Mouse (Mus musculus): ENCODE data around the gene Pde4c. TPM values are rescaled to one million over a fixed set of nuclear protein-coding genes. Genes with fewer than 3 reads are reported as not detected.

Gene Pde4c
- polyA plus RNA-seq, 1 experiment from 2014 or later, result 0.09 TPM

DNA sequence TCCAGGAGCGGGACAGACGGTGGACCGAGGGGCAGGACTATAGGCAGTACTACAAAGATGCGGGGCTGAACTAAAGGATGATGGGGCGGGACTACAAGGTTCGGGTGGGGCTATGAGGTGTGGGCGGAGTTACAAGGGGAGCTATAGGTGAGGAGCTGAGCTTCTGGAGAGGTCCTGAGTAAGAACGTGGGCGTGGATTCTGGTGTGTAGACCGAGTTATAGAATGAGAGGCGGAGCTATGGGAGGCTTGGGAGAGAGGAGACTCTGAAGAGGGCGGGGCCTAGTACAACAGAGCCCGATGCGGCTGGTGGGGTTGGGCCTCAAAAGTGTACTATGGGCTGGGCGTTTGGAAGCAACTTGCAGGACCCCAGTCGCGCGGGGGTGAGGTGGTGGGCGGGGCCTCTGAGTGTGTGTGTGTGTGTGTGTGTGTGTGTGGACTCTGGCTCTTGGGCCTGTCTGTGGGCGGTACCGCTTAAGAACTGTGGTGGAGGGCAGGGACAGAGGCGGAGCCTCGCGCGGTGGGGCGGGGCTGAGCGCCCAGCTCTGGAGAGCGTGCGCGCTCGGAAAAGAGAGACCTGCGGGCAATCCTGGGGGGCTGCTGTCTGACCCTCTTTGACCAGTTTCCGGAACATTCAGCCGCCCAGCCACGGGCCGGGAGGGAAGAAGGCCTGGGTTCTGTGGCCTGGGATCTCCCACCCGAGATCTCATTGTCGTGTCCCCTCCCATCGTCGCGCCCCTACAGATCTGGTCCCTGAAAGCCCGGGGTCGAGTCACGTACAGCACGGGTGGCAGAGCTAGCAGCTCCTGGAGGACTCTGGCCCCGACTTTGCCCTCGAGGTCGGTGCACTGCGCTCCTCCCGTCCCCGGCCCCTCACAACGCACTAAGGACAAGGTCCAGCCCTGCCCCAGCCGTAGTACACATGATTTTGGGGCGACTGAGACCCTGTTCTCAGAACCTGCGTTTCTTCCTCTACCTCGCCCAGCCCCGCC, 73.9 kb downstream of the Pde4c start:
- Histone ChIP-seq H3K9me3 (ENCODE audit: control insufficient read depth, low read length) (no peaks in the 10 kb centered on the region), H3K9ac (ENCODE audit: low read depth, low read length) (peak overlapping the region; percentile 43), H3K27ac (ENCODE audit: low read depth, low read length) (peak overlapping the region; percentile 1; the same call in 1 of the 2 replicates), H3K36me3 (ENCODE audit: control insufficient read depth, insufficient read depth, low read length) (no peaks in the 10 kb centered on the region), H3K4me1 (replicated peaks; ENCODE audit: control insufficient read depth, insufficient read depth, low read length) (peaks cover 16% of the 10 kb centered on the region), H3K4me2 (replicated peaks; ENCODE audit: low read depth, low read length) (peak overlapping the region; percentile 57), H3K27me3 (ENCODE audit: control insufficient read depth, insufficient read depth, low read length) (peaks cover 28% of the 10 kb centered on the region), H3K4me3 (ENCODE audit: low read depth, low read length) (peak overlapping the region; percentile 40)
- DNase-seq (ENCODE audit: low spot score) (peak; percentile 88), ATAC-seq (ENCODE audit: low FRiP score) (peak; percentile 83)
- under 1% methylated on average over 50 of the region's 57 CpGs for WGBS

DNA sequence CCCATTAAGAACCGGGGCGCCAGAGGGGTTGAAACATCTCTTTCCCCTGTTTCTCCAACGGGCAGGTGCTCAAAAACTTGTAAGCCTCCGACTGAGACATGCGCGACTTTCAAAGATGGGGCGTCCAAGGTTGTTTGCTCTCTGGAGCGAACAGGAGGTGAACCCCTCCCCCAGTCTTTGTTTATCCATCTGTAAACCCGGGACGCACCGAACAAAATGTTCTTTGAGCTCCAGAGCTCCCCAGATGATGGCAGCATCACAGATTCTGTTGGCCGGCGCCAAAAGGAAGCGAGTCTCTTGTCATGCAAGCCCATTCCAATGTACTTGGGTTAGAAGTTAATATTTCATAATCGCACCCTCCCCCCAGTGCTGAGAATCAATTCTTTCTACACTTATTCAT, 74.8 kb downstream of the Pde4c start:
- no peak for ATAC-seq (ENCODE audit: low FRiP score)
- H3K27me3 ChIP-seq (ENCODE audit: control insufficient read depth, insufficient read depth, low read length), result peaks cover 33% of the 10 kb centered on the region
- H3K9ac ChIP-seq (ENCODE audit: low read depth, low read length), result no peak overlapping the region

DNA sequence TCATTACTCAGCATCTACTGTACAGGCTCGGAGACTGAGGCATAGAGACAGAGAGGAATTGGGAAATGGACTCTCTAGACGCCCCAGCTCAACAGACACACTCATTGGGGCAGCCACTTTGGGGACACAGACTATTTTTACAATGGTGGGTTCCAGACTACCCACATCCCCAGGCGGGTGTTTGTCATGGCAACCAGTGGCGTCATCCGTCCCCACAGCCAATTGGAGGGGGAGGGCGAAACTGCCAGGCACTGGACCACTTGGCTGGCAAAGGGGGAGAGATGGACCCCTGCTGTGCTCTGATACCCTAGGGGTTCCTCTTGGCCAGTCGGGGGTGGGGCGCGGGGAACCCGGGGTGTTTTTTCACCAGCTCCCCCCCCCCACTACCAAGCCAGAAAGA, 77.1 kb downstream of the Pde4c start:
- H3K4me2 ChIP-seq (replicated peaks; ENCODE audit: low read depth, low read length), result no peak overlapping the region
- ATAC-seq (ENCODE audit: low FRiP score), result no peak
- H3K4me1 ChIP-seq (replicated peaks; ENCODE audit: control insufficient read depth, insufficient read depth, low read length), result peaks cover 9% of the 10 kb centered on the region
- WGBS, result 38% methylated on average over 10 of the region's 10 CpGs
- no peak overlapping the region for H3K27ac ChIP-seq (ENCODE audit: low read depth, low read length)
- peaks cover 50% of the 10 kb centered on the region for H3K27me3 ChIP-seq (ENCODE audit: control insufficient read depth, insufficient read depth, low read length)
- H3K9ac ChIP-seq (ENCODE audit: low read depth, low read length), result no peak overlapping the region
- no peaks in the 10 kb centered on the region for H3K36me3 ChIP-seq (ENCODE audit: control insufficient read depth, insufficient read depth, low read length)
- H3K9me3 ChIP-seq (ENCODE audit: control insufficient read depth, low read length), result no peaks in the 10 kb centered on the region
- no peak overlapping the region for H3K4me3 ChIP-seq (ENCODE audit: low read depth, low read length)
- DNase-seq (ENCODE audit: low spot score), result no peak

More for the DNA sequence above, 74.8 kb downstream of the Pde4c start:
- H3K4me1 ChIP-seq (replicated peaks; ENCODE audit: control insufficient read depth, insufficient read depth, low read length), result peaks cover 8% of the 10 kb centered on the region
- WGBS, result 18% methylated on average over 15 of the region's 15 CpGs
- no peaks in the 10 kb centered on the region for H3K9me3 ChIP-seq (ENCODE audit: control insufficient read depth, low read length)
- H3K4me3 ChIP-seq (ENCODE audit: low read depth, low read length), result no peak overlapping the region; the same call in 1 of the 2 replicates
- no peak overlapping the region for H3K27ac ChIP-seq (ENCODE audit: low read depth, low read length)
- H3K4me2 ChIP-seq (replicated peaks; ENCODE audit: low read depth, low read length), result peak overlapping the region; percentile 57; the same call in 1 of the 2 replicates
- DNase-seq (ENCODE audit: low spot score), result peak; percentile 27
- H3K36me3 ChIP-seq (ENCODE audit: control insufficient read depth, insufficient read depth, low read length), result no peaks in the 10 kb centered on the region

Other genes with a start within 250 kb of the Pde4c start
- gene Klhl26, start 246.8 kb upstream of the Pde4c start, polyA plus RNA-seq (2014; fragmentation: Nextera tagmentation; extraction: Ambion mirVana), result 11.1 and 12.8 TPM in 2 replicates
- 15.6 and 19.6 TPM in 2 replicates for gene Tmem59l, start 236.4 kb upstream of the Pde4c start, polyA plus RNA-seq (2014; fragmentation: Nextera tagmentation; extraction: Ambion mirVana)
- 2.4 and 6.6 TPM in 2 replicates for gene Crlf1, start 230.6 kb upstream of the Pde4c start, polyA plus RNA-seq (2014; fragmentation: Nextera tagmentation; extraction: Ambion mirVana)
- gene Rex1bd, start 217.0 kb upstream of the Pde4c start, polyA plus RNA-seq (2014; fragmentation: Nextera tagmentation; extraction: Ambion mirVana), result 129 and 136 TPM in 2 replicates
- gene Uba52, start 212.9 kb upstream of the Pde4c start, polyA plus RNA-seq (2014; fragmentation: Nextera tagmentation; extraction: Ambion mirVana), result 814 and 839 TPM in 2 replicates
- gene Fkbp8, start 196.0 kb upstream of the Pde4c start, polyA plus RNA-seq (2014; fragmentation: Nextera tagmentation; extraction: Ambion mirVana), result 226 and 243 TPM in 2 replicates
- gene Kxd1, start 195.8 kb upstream of the Pde4c start, polyA plus RNA-seq (2014; fragmentation: Nextera tagmentation; extraction: Ambion mirVana), result 48.3 and 52.6 TPM in 2 replicates
- gene Ell, start 184.3 kb upstream of the Pde4c start, polyA plus RNA-seq (2014; fragmentation: Nextera tagmentation; extraction: Ambion mirVana), result 15.4 and 16.5 TPM in 2 replicates
- gene Isyna1, start 129.3 kb upstream of the Pde4c start, polyA plus RNA-seq (2014; fragmentation: Nextera tagmentation; extraction: Ambion mirVana), result 57.9 and 65.1 TPM in 2 replicates
- 126 and 129 TPM in 2 replicates for gene Ssbp4, start 114.8 kb upstream of the Pde4c start, polyA plus RNA-seq (2014; fragmentation: Nextera tagmentation; extraction: Ambion mirVana)
- gene Lrrc25, start 107.6 kb upstream of the Pde4c start, polyA plus RNA-seq (2014; fragmentation: Nextera tagmentation; extraction: Ambion mirVana), result 0.85 and 0.97 TPM in 2 replicates
- gene Gdf15, start 91.3 kb upstream of the Pde4c start, polyA plus RNA-seq (2014; fragmentation: Nextera tagmentation; extraction: Ambion mirVana), result not detected in 2 replicates
- gene Pgpep1, start 63.3 kb upstream of the Pde4c start, polyA plus RNA-seq (2014; fragmentation: Nextera tagmentation; extraction: Ambion mirVana), result 170 TPM in 2 replicates
- gene Lsm4, start 50.5 kb upstream of the Pde4c start, polyA plus RNA-seq (2014; fragmentation: Nextera tagmentation; extraction: Ambion mirVana), result 282 and 299 TPM in 2 replicates
- 126 and 137 TPM in 2 replicates for gene Jund, start 24.8 kb upstream of the Pde4c start, polyA plus RNA-seq (2014; fragmentation: Nextera tagmentation; extraction: Ambion mirVana)
- gene Iqcn, start 20.3 kb upstream of the Pde4c start, polyA plus RNA-seq (2014; fragmentation: Nextera tagmentation; extraction: Ambion mirVana), result 0.03 and 0.14 TPM in 2 replicates
- not detected in 2 replicates for gene Gm3336, start 5.2 kb upstream of the Pde4c start, polyA plus RNA-seq (2014; fragmentation: Nextera tagmentation; extraction: Ambion mirVana)
- 91.5 and 94.3 TPM in 2 replicates for gene Rab3a, start 31.0 kb downstream of the Pde4c start, polyA plus RNA-seq (2014; fragmentation: Nextera tagmentation; extraction: Ambion mirVana)
- 38.7 and 40.6 TPM in 2 replicates for gene Mpv17l2, start 37.2 kb downstream of the Pde4c start, polyA plus RNA-seq (2014; fragmentation: Nextera tagmentation; extraction: Ambion mirVana)
- 31.5 and 36.5 TPM in 2 replicates for gene Pik3r2, start 53.0 kb downstream of the Pde4c start, polyA plus RNA-seq (2014; fragmentation: Nextera tagmentation; extraction: Ambion mirVana)
- 11.2 and 12.3 TPM in 2 replicates for gene Mast3, start 81.3 kb downstream of the Pde4c start, polyA plus RNA-seq (2014; fragmentation: Nextera tagmentation; extraction: Ambion mirVana)
- gene Il12rb1, start 84.7 kb downstream of the Pde4c start, polyA plus RNA-seq (2014; fragmentation: Nextera tagmentation; extraction: Ambion mirVana), result 0.08 TPM in 1 of 2 replicates, not detected in the other
- 9.9 and 10.3 TPM in 2 replicates for gene Arrdc2, start 116.0 kb downstream of the Pde4c start, polyA plus RNA-seq (2014; fragmentation: Nextera tagmentation; extraction: Ambion mirVana)
- gene Kcnn1, start 139.5 kb downstream of the Pde4c start, polyA plus RNA-seq (2014; fragmentation: Nextera tagmentation; extraction: Ambion mirVana), result 10.7 and 12.2 TPM in 2 replicates
- gene Ccdc124, start 150.2 kb downstream of the Pde4c start, polyA plus RNA-seq (2014; fragmentation: Nextera tagmentation; extraction: Ambion mirVana), result 162 and 173 TPM in 2 replicates
- gene Slc5a5, start 169.0 kb downstream of the Pde4c start, polyA plus RNA-seq (2014; fragmentation: Nextera tagmentation; extraction: Ambion mirVana), result 0.47 and 0.71 TPM in 2 replicates
- gene Rpl18a, start 173.7 kb downstream of the Pde4c start, polyA plus RNA-seq (2014; fragmentation: Nextera tagmentation; extraction: Ambion mirVana), result 3,048 and 3,182 TPM in 2 replicates
- 32.3 and 34.3 TPM in 2 replicates for gene Map1s, start 182.2 kb downstream of the Pde4c start, polyA plus RNA-seq (2014; fragmentation: Nextera tagmentation; extraction: Ambion mirVana)